Mouse (Mus musculus): Measurements from ENCODE around the gene Slain1.

GRCm38 (mm10) chr14:103717979-103718378 is 68.0 kb downstream of the Slain1 start:
- TF ChIP-seq CTCF (IDR thresholded peaks at IDR 0.05; ENCODE audit: control insufficient read depth, insufficient read depth, insufficient replicate concordance, low read depth, low read length) (no peak), POLR2A (IDR thresholded peaks at IDR 0.05; ENCODE audit: control insufficient read depth, low read depth, low read length) (no peak)

Data from testis, adult 2 months (tissue).